Mouse (Mus musculus) kidney, embryonic 14.5 days (tissue): Measurements from ENCODE around the gene Gmeb2. TPM values are rescaled to one million over a fixed set of nuclear protein-coding genes. Genes with fewer than 3 reads are reported as not detected.
A peak's percentile ranks its signal among the peaks of the same experiment; 100 is the strongest.

Experiments
- ATAC-seq: fragments of 200-750 bp; cut with Nextera tagmentation; 2 replicates; pipeline ENCODE4 v1.8.0; 2017; ENCODE audit warnings: moderate number of reproducible peaks, mild to moderate bottlenecking, moderate TSS enrichment, moderate library complexity; ENCODE audit not compliant: low FRiP score, low TSS enrichment
- H3K27ac ChIP-seq: fragments of 300-500 bp; sonication (generic); 2 replicates; pipeline ENCODE4 v1.5.1; 2014; ENCODE audit warnings: low read depth, mild to moderate bottlenecking, low read length, moderate library complexity, mixed read lengths
- H3K27me3 ChIP-seq: fragments of 300-500 bp; sonication (generic); 2 replicates; pipeline ENCODE4 v1.6.1; 2014; ENCODE audit warnings: mild to moderate bottlenecking, low read length; ENCODE audit not compliant: control insufficient read depth, insufficient read depth
- H3K36me3 ChIP-seq: fragments of 300-500 bp; sonication (generic); 2 replicates; pipeline ENCODE4 v1.6.1; 2014; ENCODE audit warnings: low read length, mixed read lengths; ENCODE audit not compliant: control insufficient read depth, insufficient read depth
- H3K4me1 ChIP-seq: fragments of 300-500 bp; sonication (generic); 2 replicates; pipeline ENCODE4 v1.6.1; 2014; ENCODE audit warnings: low read length, mixed read lengths; ENCODE audit not compliant: control insufficient read depth, insufficient read depth
- H3K4me2 ChIP-seq: fragments of 300-500 bp; sonication (generic); replicated peaks from 2 replicates; pipeline ENCODE4 v1.6.1; 2014; ENCODE audit warnings: low read depth, mild to moderate bottlenecking, low read length
- H3K4me3 ChIP-seq: fragments of 300-500 bp; sonication (generic); 2 replicates; pipeline ENCODE4 v1.5.1; 2014; ENCODE audit warnings: mild to moderate bottlenecking, low read length
- H3K9ac ChIP-seq: fragments of 300-500 bp; sonication (generic); 2 replicates; pipeline ENCODE4 v1.6.1; 2014; ENCODE audit warnings: low read depth, mild to moderate bottlenecking, low read length, moderate library complexity
- H3K9me3 ChIP-seq: fragments of 300-500 bp; sonication (generic); 2 replicates; pipeline ENCODE4 v1.6.1; 2016; ENCODE audit warnings: low read length; ENCODE audit not compliant: control insufficient read depth
- WGBS: fragments of 180-500 bp; shearing (Covaris S2); extraction: QIAGEN DNeasy Blood & Tissue Kit; methylation state at CpG from one replicate; pipeline ENCODE4 v1.1.7; 2014; 5-methylcytosine and 5-hydroxymethylcytosine counted together
- polyA plus RNA-seq: library from polyadenylated mRNA; unstranded; fragments of >200 nt; fragmentation: Nextera tagmentation; extraction: Ambion mirVana; gene quantifications from 2 replicates; pipeline ENCODE4 v1.2.1, GENCODE M21; 2014

The Gmeb2 gene
- polyA plus RNA-seq, 1 experiment from 2014 or later = 17.9 TPM

DNA sequence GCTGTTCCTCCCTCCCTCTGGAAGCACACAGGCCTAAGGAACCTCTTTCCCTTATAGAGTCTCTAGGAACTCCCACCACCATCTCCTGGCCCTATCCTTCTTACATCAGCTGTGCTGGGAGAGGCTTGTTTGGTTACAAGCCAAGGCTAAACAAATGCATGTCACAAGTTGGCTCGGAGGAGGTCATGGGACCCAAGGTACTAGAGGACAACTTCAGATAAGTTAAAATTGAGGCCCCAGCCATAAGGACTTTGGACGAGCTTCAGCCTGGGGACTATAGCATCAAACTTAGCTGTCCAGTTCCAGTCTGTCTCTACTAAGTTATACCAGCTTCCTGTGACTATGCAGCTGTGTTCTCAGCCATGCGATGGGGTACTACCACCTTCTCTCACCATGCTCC is 60.7 kb downstream of the Gmeb2 start:
- ATAC-seq = no peak

DNA sequence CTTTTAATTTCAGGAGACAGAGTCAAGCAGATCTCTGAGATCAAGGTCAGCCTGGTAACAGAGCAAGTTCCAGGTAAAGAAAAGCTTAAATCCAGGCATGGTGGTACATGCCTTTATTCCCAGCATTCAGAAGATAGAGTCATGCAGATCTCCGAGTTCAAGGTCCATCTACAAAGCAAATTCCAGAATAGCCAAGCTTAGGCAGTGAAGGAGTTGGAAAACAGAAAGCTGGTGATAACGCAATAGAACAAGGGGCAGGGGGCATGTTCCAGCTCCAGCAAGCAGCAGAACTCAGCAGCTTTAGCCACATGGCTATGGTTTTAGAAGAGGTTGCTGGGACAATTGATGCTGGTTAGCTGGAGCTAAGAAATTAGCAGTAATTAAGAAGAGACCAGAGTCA is 62.8 kb downstream of the Gmeb2 start:
- Histone ChIP-seq H3K4me2 (no peak overlapping the region), H3K36me3 (no peaks in the 10 kb centered on the region), H3K27ac (no peak overlapping the region), H3K4me3 (no peak overlapping the region), H3K9me3 (no peaks in the 10 kb centered on the region), H3K4me1 (peaks cover 11% of the 10 kb centered on the region; the same call in 1 of the 2 replicates), H3K27me3 (no peaks in the 10 kb centered on the region), H3K9ac (no peak overlapping the region)
- ATAC-seq = no peak
- WGBS = 91% methylated on average over 2 of the region's 2 CpGs

More for the DNA sequence above, 60.7 kb downstream of the Gmeb2 start:
- Histone ChIP-seq H3K4me3 (no peak overlapping the region), H3K4me2 (no peak overlapping the region), H3K36me3 (no peaks in the 10 kb centered on the region), H3K27me3 (no peaks in the 10 kb centered on the region), H3K9me3 (no peaks in the 10 kb centered on the region), H3K9ac (no peak overlapping the region), H3K4me1 (no peaks in the 10 kb centered on the region), H3K27ac (no peak overlapping the region)
- WGBS = 91% methylated on average over 3 of the region's 3 CpGs

DNA sequence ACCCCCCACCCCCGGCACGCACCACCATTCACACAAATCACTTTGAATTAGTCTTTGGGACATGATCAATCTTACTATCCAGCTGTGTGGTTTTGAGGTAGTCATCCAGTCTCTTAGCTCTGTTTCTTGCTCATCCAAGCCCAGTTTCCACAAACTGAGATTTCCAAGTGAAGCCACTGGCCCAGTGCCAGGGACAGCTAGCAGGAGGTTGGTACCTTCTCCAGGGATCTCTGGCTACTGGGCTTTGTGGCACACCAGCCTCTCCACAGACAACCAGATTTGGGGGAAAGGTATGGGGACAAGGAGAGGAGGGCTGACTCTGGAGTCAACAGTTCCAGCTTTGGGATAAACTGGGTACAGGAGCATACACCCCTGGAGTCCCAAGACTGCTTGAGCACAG is 67.5 kb downstream of the Gmeb2 start:
- H3K9me3 ChIP-seq = no peaks in the 10 kb centered on the region
- 25% methylated on average over 2 of the region's 2 CpGs for WGBS
- H3K4me2 ChIP-seq = peak overlapping the region; percentile 58
- no peak for ATAC-seq
- no peak overlapping the region for H3K9ac ChIP-seq
- peaks cover 20% of the 10 kb centered on the region; the same call in 1 of the 2 replicates for H3K4me1 ChIP-seq
- peak overlapping the region; percentile 77; the same call in 1 of the 2 replicates for H3K27ac ChIP-seq
- H3K4me3 ChIP-seq = peak overlapping the region; percentile 34
- no peaks in the 10 kb centered on the region for H3K27me3 ChIP-seq
- no peaks in the 10 kb centered on the region for H3K36me3 ChIP-seq

GRCm38 (mm10) chr2:181219538-181220216 is 68.2 kb downstream of the Gmeb2 start, which contains the start of gene Fndc11:
Gene Fndc11, plus strand, starts transcription at chr2:181220013.
- under 1% methylated on average over 25 of the region's 25 CpGs for WGBS
- H3K4me1 ChIP-seq = peaks cover 20% of the 10 kb centered on the region; the same call in 1 of the 2 replicates
- H3K9ac ChIP-seq = peak within 1 kb of the TSS; percentile 37; the same call in 1 of the 2 replicates
- no peaks in the 10 kb centered on the region for H3K36me3 ChIP-seq
- ATAC-seq = peak; percentile 97
- H3K27ac ChIP-seq = peak within 1 kb of the TSS; percentile 77
- peak within 1 kb of the TSS; percentile 58 for H3K4me2 ChIP-seq
- peak within 1 kb of the TSS; percentile 34 for H3K4me3 ChIP-seq
- no peaks in the 10 kb centered on the region for H3K9me3 ChIP-seq
- H3K27me3 ChIP-seq = no peaks in the 10 kb centered on the region

DNA sequence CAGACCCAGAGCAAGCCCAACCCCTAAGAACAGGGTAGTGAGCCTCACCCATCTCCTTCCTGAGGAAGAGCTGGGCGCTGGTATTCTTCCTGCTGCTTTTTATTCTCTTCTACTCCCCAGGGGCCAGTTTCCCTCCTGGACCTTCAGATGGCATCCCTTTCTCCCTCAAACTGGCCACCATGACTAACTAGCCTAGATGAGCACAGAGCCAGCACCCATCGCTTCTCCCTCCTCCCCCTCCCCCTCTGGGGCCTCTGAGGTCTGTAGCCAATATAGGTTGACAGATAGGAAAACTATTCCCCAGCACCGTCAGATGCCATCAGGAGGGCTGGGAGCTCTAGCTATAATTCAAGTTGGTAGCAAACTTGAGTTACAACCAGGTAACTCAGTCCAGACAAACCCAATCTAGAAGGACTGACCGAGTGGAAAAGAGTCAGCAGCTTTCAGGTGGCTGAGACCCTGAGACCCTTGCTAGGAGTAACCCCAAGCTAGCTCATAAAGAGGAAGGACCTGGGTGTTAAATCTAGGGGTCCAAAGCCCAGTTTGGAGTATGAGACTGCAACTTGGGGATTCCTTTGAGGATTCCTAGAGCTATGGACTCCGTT is 68.9 kb downstream of the Gmeb2 start:
- Histone ChIP-seq H3K9me3 (no peaks in the 10 kb centered on the region), H3K27ac (peak overlapping the region; percentile 77), H3K4me3 (no peak overlapping the region; the same call in 1 of the 2 replicates), H3K4me2 (no peak overlapping the region), H3K9ac (peak overlapping the region; percentile 37; the same call in 1 of the 2 replicates), H3K27me3 (peaks cover 4% of the 10 kb centered on the region), H3K36me3 (no peaks in the 10 kb centered on the region), H3K4me1 (peaks cover 20% of the 10 kb centered on the region; the same call in 1 of the 2 replicates)
- WGBS = 47% methylated on average over 5 of the region's 5 CpGs
- no peak for ATAC-seq

DNA sequence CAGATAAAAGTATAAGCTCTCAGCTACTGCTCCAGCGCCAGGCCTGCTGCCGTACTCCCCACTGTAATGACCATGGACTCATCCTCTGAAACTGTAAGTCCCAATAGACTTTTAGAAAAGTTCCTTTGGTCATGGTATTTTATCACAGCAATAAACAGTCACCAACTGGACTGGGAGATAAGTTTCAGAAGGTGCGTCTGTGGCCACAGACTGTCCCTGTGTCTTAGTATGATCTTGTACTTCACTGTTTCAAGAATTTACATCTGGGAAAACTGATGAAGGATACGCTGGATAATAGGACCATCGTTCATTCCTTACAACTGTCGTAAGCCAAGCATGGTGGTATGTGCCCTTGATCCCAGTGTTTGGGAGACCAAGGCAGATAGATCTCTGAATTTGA is 71.8 kb downstream of the Gmeb2 start:
- 89% methylated on average over 6 of the region's 6 CpGs for WGBS
- Histone ChIP-seq H3K4me2 (no peak overlapping the region), H3K27ac (no peak overlapping the region), H3K9ac (no peak overlapping the region), H3K36me3 (no peaks in the 10 kb centered on the region), H3K4me3 (no peak overlapping the region), H3K9me3 (no peaks in the 10 kb centered on the region), H3K27me3 (peaks cover 33% of the 10 kb centered on the region), H3K4me1 (0 out of 2 replicates have a peak, but pooled peaks cover 22% of the 10 kb centered on the region)
- ATAC-seq = no peak

DNA sequence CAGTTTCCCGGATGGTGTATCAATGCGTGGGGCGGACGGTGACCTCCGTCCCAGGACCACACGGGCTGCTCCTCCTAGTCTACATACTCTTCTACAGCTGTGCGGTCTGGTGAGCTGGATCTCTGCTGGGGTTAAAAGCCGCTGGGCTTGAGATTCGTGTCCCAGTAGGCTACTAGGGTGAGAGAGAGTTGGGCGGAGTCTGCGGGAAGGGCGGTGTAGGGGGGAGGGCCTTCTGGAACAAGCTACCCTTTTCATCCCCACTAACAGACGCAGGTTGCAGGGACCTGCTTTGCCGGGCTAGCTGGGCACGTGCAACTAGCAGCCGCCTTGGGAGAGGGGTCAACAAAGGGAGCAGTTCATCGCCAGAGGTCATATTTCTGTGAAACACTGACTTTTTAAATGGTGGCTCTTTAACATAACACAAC is 74.8 kb downstream of the Gmeb2 start, which contains the start of gene Srms:
TSS of gene Srms (minus strand) at position 165 of the 425 bp plus-strand sequence.
- WGBS = under 1% methylated on average over 17 of the region's 17 CpGs

GRCm38 (mm10) chr2:181212389-181213020 is 75.3 kb downstream of the Gmeb2 start:
- Histone ChIP-seq H3K36me3 (no peaks in the 10 kb centered on the region), H3K9me3 (no peaks in the 10 kb centered on the region), H3K4me3 (peak overlapping the region; percentile 39), H3K27ac (no peak overlapping the region), H3K4me1 (0 out of 2 replicates have a peak, but pooled peaks cover 8% of the 10 kb centered on the region), H3K4me2 (peak overlapping the region; percentile 58), H3K27me3 (peaks cover 33% of the 10 kb centered on the region), H3K9ac (peak overlapping the region; percentile 42)
- 3% methylated on average over 34 of the region's 34 CpGs for WGBS
- peak; percentile 52; the same call in 1 of the 2 replicates for ATAC-seq

More for the DNA sequence above, 74.8 kb downstream of the Gmeb2 start, which contains the start of gene Srms:
- H3K9ac ChIP-seq = peak within 1 kb of the TSS; percentile 42
- ATAC-seq = peak; percentile 86
- 0 out of 2 replicates have a peak, but pooled peaks cover 8% of the 10 kb centered on the region for H3K4me1 ChIP-seq
- no peak within 1 kb of the TSS for H3K27ac ChIP-seq
- H3K4me2 ChIP-seq = peak within 1 kb of the TSS; percentile 58
- H3K36me3 ChIP-seq = no peaks in the 10 kb centered on the region
- peaks cover 33% of the 10 kb centered on the region for H3K27me3 ChIP-seq
- peak within 1 kb of the TSS; percentile 39 for H3K4me3 ChIP-seq
- no peaks in the 10 kb centered on the region for H3K9me3 ChIP-seq
